Mouse (Mus musculus) lung, postnatal 0 days (tissue): ENCODE measurements around the gene Ndufb7.

ENCODE experiments used
- CTCF ChIP-seq: IDR thresholded peaks from 2 replicates; pipeline ENCODE4 v1.5.1; 2016; ENCODE audit warnings: antibody characterized with exemption, mild to moderate bottlenecking
- EP300 ChIP-seq: IDR thresholded peaks from 2 replicates; pipeline ENCODE4 v1.6.1; 2016; ENCODE audit warnings: antibody characterized with exemption, mild to moderate bottlenecking, control low read depth

- TF ChIP-seq CTCF (no peak), EP300 (no peak)
Observed at GRCm38 (mm10) chr8:83592682-83593081, 26.2 kb downstream of the Ndufb7 start.
